Mouse (Mus musculus) kidney, postnatal 0 days (tissue): ENCODE measurements around the gene Npr3. TPM values are rescaled to one million over a fixed set of nuclear protein-coding genes. Genes with fewer than 3 reads are reported as not detected.

Experiments
- ATAC-seq: fragments of 200-750 bp; cut with Nextera tagmentation; replicated peaks from 2 replicates; pipeline ENCODE4 v1.8.0; 2017; ENCODE audit warnings: low read depth, moderate number of reproducible peaks, moderate TSS enrichment, moderate library complexity; ENCODE audit not compliant: low FRiP score
- DNase-seq: peaks from one replicate; pipeline ENCODE4 v3.0.0-alpha.2; 2016; ENCODE audit warnings: low spot score
- H3K27ac ChIP-seq: fragments of 300-500 bp; sonication (generic); 2 replicates; pipeline ENCODE4 v1.5.1; 2014; ENCODE audit warnings: mild to moderate bottlenecking
- H3K27me3 ChIP-seq: fragments of 300-500 bp; sonication (generic); 2 replicates; pipeline ENCODE4 v1.6.1; 2014; ENCODE audit warnings: low read length, mixed read lengths; ENCODE audit not compliant: insufficient read depth
- H3K36me3 ChIP-seq: fragments of 300-500 bp; sonication (generic); 2 replicates; pipeline ENCODE4 v1.6.1; 2014; ENCODE audit warnings: low read length, mixed read lengths; ENCODE audit not compliant: insufficient read depth
- H3K4me1 ChIP-seq: fragments of 300-500 bp; sonication (generic); replicated peaks from 2 replicates; pipeline ENCODE4 v1.6.1; 2014; ENCODE audit warnings: antibody characterized with exemption, low read length, mixed read lengths; ENCODE audit not compliant: insufficient read depth
- H3K4me2 ChIP-seq: fragments of 300-500 bp; sonication (generic); 2 replicates; pipeline ENCODE4 v1.6.1; 2014; ENCODE audit warnings: mild to moderate bottlenecking, low read length, moderate library complexity, mixed read lengths
- H3K4me3 ChIP-seq: fragments of 300-500 bp; sonication (generic); replicated peaks from 2 replicates; pipeline ENCODE4 v1.5.1; 2014; ENCODE audit warnings: low read depth, low read length
- H3K9ac ChIP-seq: fragments of 300-500 bp; sonication (generic); 2 replicates; pipeline ENCODE4 v1.6.1; 2014; ENCODE audit warnings: low read depth, low read length
- H3K9me3 ChIP-seq: fragments of 300-500 bp; sonication (generic); replicated peaks from 2 replicates; pipeline ENCODE4 v1.6.1; 2016; ENCODE audit warnings: low read length, inconsistent platforms, mixed read lengths
- CTCF ChIP-seq: IDR thresholded peaks from 2 replicates; pipeline ENCODE4 v1.5.1; 2016; ENCODE audit warnings: antibody characterized with exemption, low read depth, mild to moderate bottlenecking, moderate library complexity
- WGBS: fragments of 180-500 bp; shearing (Covaris S2); extraction: QIAGEN DNeasy Blood & Tissue Kit; methylation state at CpG from one replicate; pipeline ENCODE4 v1.1.7; 2014; 5-methylcytosine and 5-hydroxymethylcytosine counted together
- polyA plus RNA-seq: library from polyadenylated mRNA; unstranded; fragments of >200 nt; fragmentation: Nextera tagmentation; extraction: Ambion mirVana; gene quantifications from 2 replicates; pipeline ENCODE4 v1.2.1, GENCODE M21; 2015

The Npr3 gene
- polyA plus RNA-seq, 1 experiment from 2014 or later = 4.8 TPM

GRCm38 (mm10) chr15:11803576-11803975 is 103.5 kb downstream of the Npr3 start:
- no peaks in the 10 kb centered on the region for H3K36me3 ChIP-seq
- 22% methylated on average over 4 of the region's 4 CpGs for WGBS
- DNase-seq (peak; percentile 90), ATAC-seq (no peak; the same call in 1 of the 2 replicates)
- no peak overlapping the region for H3K9ac ChIP-seq
- H3K27ac ChIP-seq = no peak overlapping the region
- no peak overlapping the region for H3K4me3 ChIP-seq
- TF ChIP-seq CTCF = no peak
- peaks cover 7% of the 10 kb centered on the region; the same call in 1 of the 2 replicates for H3K4me1 ChIP-seq
- H3K4me2 ChIP-seq = no peak overlapping the region
- no peaks in the 10 kb centered on the region for H3K27me3 ChIP-seq
- H3K9me3 ChIP-seq = no peaks in the 10 kb centered on the region

DNA sequence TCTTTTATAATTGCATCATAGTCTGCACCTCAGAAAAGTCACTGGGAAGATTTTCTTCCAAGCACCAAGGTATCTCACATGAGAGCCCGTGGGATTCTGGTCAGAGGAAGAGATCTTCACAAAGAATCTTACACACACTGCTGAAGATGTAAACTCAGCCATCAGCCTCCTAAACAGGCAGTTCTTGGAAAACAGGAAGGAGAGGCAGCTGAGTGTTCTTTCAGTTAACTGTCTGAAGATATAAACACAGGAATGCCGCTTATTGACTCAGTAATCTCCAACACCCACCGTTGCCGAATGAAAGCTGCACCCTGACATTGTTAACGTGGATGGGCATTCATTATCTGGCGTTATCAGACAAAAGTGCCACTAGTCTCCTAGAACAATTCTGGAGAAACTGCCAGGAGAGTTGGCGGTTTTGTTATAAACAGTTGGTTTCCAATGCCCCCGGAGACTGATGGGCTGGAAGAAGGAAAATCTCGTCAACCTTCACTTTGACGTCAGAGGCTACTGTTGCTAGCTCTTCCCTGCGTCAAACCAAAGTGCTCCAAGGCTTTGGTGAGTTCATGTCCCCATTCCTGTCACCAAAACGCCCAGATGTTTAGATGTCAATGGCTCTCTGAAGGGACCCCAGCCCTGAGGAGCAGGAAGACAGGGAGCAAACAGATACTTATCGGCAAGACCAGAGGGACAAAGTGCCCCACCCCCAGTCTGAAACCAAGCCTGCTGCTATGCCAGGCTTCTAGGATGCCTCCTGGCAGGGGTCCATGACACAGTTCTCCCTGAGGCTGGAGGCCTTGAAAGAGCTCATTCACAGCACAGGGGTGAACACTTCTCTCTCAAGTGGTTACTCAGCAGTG is 105.0 kb downstream of the Npr3 start:
- H3K4me3 ChIP-seq = no peak overlapping the region
- H3K9me3 ChIP-seq = no peaks in the 10 kb centered on the region
- H3K4me1 ChIP-seq = peaks cover 7% of the 10 kb centered on the region; the same call in 1 of the 2 replicates
- H3K36me3 ChIP-seq = no peaks in the 10 kb centered on the region
- ATAC-seq (no peak), DNase-seq (peak; percentile 58)
- no peak overlapping the region for H3K9ac ChIP-seq
- 53% methylated on average over 13 of the region's 13 CpGs for WGBS
- H3K27ac ChIP-seq = no peak overlapping the region
- no peaks in the 10 kb centered on the region for H3K27me3 ChIP-seq
- no peak for TF ChIP-seq CTCF
- H3K4me2 ChIP-seq = no peak overlapping the region

GRCm38 (mm10) chr15:11794632-11795031 is 112.5 kb downstream of the Npr3 start:
- ATAC-seq (peak; percentile 98), DNase-seq (peak; percentile 92)
- 0 out of 2 replicates have a peak overlapping the region, but pooled peaks have one; percentile 19 for H3K27ac ChIP-seq
- H3K9ac ChIP-seq = no peak overlapping the region
- H3K27me3 ChIP-seq = no peaks in the 10 kb centered on the region
- H3K4me1 ChIP-seq = no peaks in the 10 kb centered on the region
- WGBS = 0% methylated on average over 2 of the region's 2 CpGs
- no peaks in the 10 kb centered on the region for H3K9me3 ChIP-seq
- TF ChIP-seq CTCF = no peak
- no peak overlapping the region for H3K4me3 ChIP-seq
- no peak overlapping the region for H3K4me2 ChIP-seq
- H3K36me3 ChIP-seq = no peaks in the 10 kb centered on the region

Other genes with a start within 250 kb of the Npr3 start
- 797 and 890 TPM in 2 replicates for gene Sub1, start 89.7 kb upstream of the Npr3 start, polyA plus RNA-seq
- gene Zfr, start 210.5 kb upstream of the Npr3 start, polyA plus RNA-seq = 72.0 and 77.3 TPM in 2 replicates